Mouse (Mus musculus): ENCODE measurements around the gene Blm. TPM values are rescaled to one million over a fixed set of nuclear protein-coding genes. Genes with fewer than 3 reads are reported as not detected.

The Blm gene
- polyA plus RNA-seq, 1 experiment from 2014 or later, result 47.2 TPM

DNA sequence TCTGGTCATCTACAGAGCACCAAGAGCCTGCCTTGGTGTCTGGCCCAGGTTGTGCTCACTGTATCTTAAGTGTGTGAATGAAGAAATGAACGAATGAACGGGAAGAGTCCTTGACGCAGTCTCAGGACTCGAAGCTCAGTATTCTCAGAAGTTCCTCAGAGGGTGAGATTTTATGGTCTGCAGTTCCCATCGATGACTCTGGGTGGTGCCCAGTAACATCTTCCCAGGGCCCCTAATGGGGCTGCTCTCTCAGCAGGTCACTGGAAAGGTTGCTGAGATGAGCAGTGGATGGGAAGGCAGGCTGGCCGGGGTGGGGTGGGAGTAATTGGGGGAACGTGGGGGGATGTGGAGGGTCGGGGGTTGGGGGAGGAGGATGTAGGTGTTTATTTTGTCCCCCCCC is 23.2 kb upstream of the Blm start:
- Histone ChIP-seq H3K27me3 (replicated peaks) (no peaks in the 10 kb centered on the region), H3K4me2 (no peak overlapping the region), H3K4me1 (peaks cover 32% of the 10 kb centered on the region), H3K27ac (no peak overlapping the region), H3K9ac (no peak overlapping the region), H3K36me3 (no peaks in the 10 kb centered on the region), H3K9me3 (replicated peaks) (no peaks in the 10 kb centered on the region), H3K4me3 (no peak overlapping the region)
- no peak for ATAC-seq
- 47% methylated on average over 8 of the region's 8 CpGs for WGBS (ENCODE audit: insufficient replicate concordance)

- WGBS (ENCODE audit: insufficient replicate concordance), result 73% methylated on average over 4 of the region's 4 CpGs
- H3K36me3 ChIP-seq, result no peaks in the 10 kb centered on the region
- no peak overlapping the region for H3K4me3 ChIP-seq
- H3K27ac ChIP-seq, result no peak overlapping the region
- H3K27me3 ChIP-seq (replicated peaks), result 0 out of 2 replicates have a peak, but pooled peaks cover 4% of the 10 kb centered on the region
- peaks cover 32% of the 10 kb centered on the region for H3K4me1 ChIP-seq
- H3K9me3 ChIP-seq (replicated peaks), result no peaks in the 10 kb centered on the region
- no peak for ATAC-seq
- no peak overlapping the region for H3K9ac ChIP-seq
- no peak overlapping the region for H3K4me2 ChIP-seq
These were observed 22.2 kb upstream of the Blm start for GRCm38 (mm10) chr7:80557161-80557560.

- Histone ChIP-seq H3K27ac (no peak overlapping the region), H3K4me1 (peaks cover 24% of the 10 kb centered on the region), H3K4me3 (no peak overlapping the region), H3K36me3 (no peaks in the 10 kb centered on the region), H3K9me3 (replicated peaks) (no peaks in the 10 kb centered on the region), H3K27me3 (replicated peaks) (0 out of 2 replicates have a peak, but pooled peaks cover 7% of the 10 kb centered on the region), H3K9ac (no peak overlapping the region), H3K4me2 (no peak overlapping the region)
- no peak for ATAC-seq
- WGBS (ENCODE audit: insufficient replicate concordance), result 77% methylated on average over 3 of the region's 3 CpGs
These were observed 21.2 kb upstream of the Blm start for GRCm38 (mm10) chr7:80556166-80556565.

GRCm38 (mm10) chr7:80555146-80555545 is 20.2 kb upstream of the Blm start:
- no peaks in the 10 kb centered on the region for H3K36me3 ChIP-seq
- H3K27me3 ChIP-seq (replicated peaks), result 0 out of 2 replicates have a peak, but pooled peaks cover 7% of the 10 kb centered on the region
- H3K9ac ChIP-seq, result no peak overlapping the region
- H3K4me3 ChIP-seq, result no peak overlapping the region
- H3K27ac ChIP-seq, result no peak overlapping the region
- H3K9me3 ChIP-seq (replicated peaks), result no peaks in the 10 kb centered on the region
- WGBS (ENCODE audit: insufficient replicate concordance), result 59% methylated on average over 3 of the region's 3 CpGs
- no peak overlapping the region for H3K4me2 ChIP-seq
- peaks cover 17% of the 10 kb centered on the region; the same call in 1 of the 2 replicates for H3K4me1 ChIP-seq
- no peak for ATAC-seq

DNA sequence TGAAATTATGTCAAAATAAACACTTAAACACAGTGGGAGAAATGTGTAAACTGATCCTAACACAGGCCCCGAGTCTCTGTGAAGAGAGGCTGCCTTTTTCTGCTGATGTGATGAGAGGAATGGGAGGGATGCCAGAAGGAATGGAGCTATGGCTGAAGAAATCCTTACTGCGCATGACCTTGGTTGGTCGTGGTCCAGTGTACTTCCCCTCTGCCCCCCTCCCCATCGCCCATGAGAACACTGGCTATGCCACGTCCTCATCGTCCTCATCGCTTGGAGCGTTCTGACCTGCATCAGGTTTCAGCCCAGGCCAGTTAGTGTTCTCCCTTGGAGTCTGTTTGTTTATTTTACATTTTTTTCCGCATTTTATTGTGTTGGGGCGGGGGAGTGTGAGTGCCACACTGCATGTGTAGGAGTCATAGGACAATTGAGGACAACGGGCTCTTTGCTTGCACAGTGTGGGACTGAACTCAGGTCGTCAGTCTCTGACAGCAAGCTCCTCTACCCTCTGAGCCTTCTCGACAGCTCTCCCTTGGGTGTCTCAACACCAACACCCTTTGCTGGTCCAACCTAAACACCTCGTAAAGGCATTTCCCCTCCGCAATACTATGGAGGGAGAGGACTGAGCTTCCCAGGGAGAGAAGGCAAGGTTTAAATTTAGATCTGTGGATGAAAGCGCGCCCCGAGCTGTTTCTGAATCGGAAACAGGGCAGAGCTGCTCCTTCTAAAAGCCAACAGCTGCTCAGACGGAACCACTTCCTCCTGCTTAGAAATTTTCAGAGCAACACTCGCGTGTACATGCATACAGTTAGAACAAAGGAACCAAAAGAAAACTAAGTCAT is 19.5 kb upstream of the Blm start:
- Histone ChIP-seq H3K4me1 (peaks cover 17% of the 10 kb centered on the region; the same call in 1 of the 2 replicates), H3K4me3 (no peak overlapping the region), H3K4me2 (no peak overlapping the region), H3K9ac (no peak overlapping the region), H3K36me3 (no peaks in the 10 kb centered on the region), H3K27ac (0 out of 2 replicates have a peak overlapping the region, but pooled peaks have one; percentile 25), H3K9me3 (replicated peaks) (no peaks in the 10 kb centered on the region), H3K27me3 (replicated peaks) (0 out of 2 replicates have a peak, but pooled peaks cover 7% of the 10 kb centered on the region)
- 0 out of 2 replicates have a peak, but pooled peaks have one; percentile 27 for ATAC-seq
- WGBS (ENCODE audit: insufficient replicate concordance), result 70% methylated on average over 22 of the region's 22 CpGs

DNA sequence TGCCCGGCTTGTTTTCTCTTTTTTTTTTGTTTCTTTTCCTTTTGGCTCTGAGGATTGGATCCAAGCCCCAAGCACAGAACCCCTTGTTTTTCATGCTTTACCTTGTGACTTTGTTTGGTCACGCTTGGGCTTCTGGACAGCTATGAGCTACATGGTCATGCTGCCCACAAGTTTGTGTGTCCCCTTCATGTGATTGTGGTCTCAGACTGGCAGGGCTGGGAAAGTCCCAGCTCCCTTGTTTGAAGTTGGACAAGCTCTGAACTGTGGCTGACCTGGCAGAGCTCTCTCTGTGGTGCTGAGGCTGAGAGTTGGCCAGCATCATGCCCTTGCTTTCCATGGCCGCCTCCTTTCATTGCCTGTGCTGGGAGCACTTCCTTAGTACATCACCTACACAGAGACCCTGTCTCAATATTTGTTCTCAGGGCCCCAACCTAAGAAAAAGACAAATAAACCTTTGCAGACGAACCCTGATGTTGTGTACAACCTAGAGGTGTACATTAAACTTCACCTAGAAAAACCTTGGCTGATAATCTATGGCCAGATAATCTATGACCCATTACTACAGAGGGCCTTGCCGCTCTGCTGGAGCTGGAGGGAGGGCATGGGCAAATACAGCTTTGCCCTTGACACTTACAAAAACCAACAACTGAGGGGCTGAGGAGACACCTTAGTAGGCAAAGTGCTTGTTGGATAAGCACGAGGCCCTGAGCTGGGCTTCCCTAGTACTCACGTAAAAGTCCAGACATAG is 13.8 kb upstream of the Blm start:
- Histone ChIP-seq H3K9me3 (replicated peaks) (no peaks in the 10 kb centered on the region), H3K36me3 (no peaks in the 10 kb centered on the region), H3K27ac (no peak overlapping the region), H3K4me2 (no peak overlapping the region), H3K4me1 (peaks cover 16% of the 10 kb centered on the region), H3K9ac (no peak overlapping the region), H3K27me3 (replicated peaks) (0 out of 2 replicates have a peak, but pooled peaks cover 7% of the 10 kb centered on the region), H3K4me3 (no peak overlapping the region)
- WGBS (ENCODE audit: insufficient replicate concordance), result 63% methylated on average over 7 of the region's 7 CpGs
- no peak for ATAC-seq

DNA sequence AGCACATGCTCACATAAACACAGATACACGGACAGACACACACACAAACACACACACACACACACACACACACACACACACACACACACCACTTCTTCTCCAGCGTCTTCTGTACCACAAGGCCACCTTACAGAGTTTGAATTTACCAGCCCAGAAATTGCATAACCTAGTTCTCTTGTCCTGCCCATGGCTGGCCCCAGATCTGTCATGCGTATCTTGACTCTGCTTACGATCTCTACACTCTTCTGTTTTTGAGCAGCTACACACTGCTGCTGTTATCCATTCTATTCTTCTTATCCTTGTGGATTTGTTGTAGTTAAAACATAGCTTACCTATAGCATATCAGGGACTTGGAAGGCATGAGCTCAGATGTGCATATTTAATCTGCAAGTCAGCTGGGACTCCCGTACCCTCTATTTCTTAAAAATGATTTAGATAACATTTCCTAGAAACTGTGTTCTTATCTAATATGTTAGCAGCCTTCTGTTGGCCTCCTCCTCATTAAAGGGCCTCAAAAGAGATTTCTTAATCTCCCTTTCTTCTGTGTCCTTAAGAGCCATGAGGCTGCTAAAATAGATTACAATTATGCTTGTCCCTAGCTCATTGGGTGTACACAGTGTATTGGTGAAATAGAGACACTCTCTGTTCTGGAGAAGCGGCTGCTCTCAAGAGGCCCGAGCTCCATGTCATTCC is 7.4 kb upstream of the Blm start:
- ATAC-seq, result peak; percentile 97
- WGBS (ENCODE audit: insufficient replicate concordance), result 26% methylated on average over 7 of the region's 7 CpGs
- Histone ChIP-seq H3K9ac (peak overlapping the region; percentile 59), H3K4me3 (peak overlapping the region; percentile 18), H3K4me1 (peaks cover 72% of the 10 kb centered on the region), H3K27ac (peak overlapping the region; percentile 89), H3K27me3 (replicated peaks) (no peaks in the 10 kb centered on the region), H3K4me2 (peak overlapping the region; percentile 60), H3K36me3 (no peaks in the 10 kb centered on the region), H3K9me3 (replicated peaks) (no peaks in the 10 kb centered on the region)

DNA sequence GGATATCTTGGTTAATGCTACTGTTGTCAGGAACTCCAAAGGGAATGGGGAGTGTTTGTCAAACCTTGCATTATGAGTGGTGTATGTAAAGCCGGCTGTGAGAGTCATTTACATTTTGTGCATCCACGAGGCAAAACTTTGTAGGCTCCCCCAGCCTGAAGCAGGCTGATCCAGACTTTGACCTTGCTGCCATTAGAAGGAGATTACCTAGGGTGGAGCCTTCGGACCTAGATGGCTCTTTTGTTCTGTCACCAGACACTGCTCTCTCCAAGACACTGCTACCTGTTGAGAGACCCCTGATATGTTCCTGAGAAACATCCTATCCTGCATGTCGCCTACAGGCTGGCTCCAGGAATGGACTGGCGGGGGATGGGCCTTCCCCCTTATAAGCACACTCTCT is 4.7 kb upstream of the Blm start:
- H3K9ac ChIP-seq, result no peak overlapping the region
- no peak overlapping the region for H3K4me3 ChIP-seq
- no peak for ATAC-seq
- no peaks in the 10 kb centered on the region for H3K36me3 ChIP-seq
- H3K27ac ChIP-seq, result no peak overlapping the region
- no peaks in the 10 kb centered on the region for H3K27me3 ChIP-seq (replicated peaks)
- H3K4me1 ChIP-seq, result peaks cover 79% of the 10 kb centered on the region
- no peak overlapping the region for H3K4me2 ChIP-seq
- 69% methylated on average over 5 of the region's 5 CpGs for WGBS (ENCODE audit: insufficient replicate concordance)
- no peaks in the 10 kb centered on the region for H3K9me3 ChIP-seq (replicated peaks)

GRCm38 (mm10) chr7:80534291-80535008 is 469 bp downstream of the Blm start:
- peak; percentile 82 for ATAC-seq
- Histone ChIP-seq H3K4me1 (peaks cover 76% of the 10 kb centered on the region), H3K36me3 (peaks cover 12% of the 10 kb centered on the region; the same call in 1 of the 2 replicates), H3K4me2 (peak overlapping the region; percentile 78), H3K27me3 (replicated peaks) (no peaks in the 10 kb centered on the region), H3K9ac (peak overlapping the region; percentile 90), H3K4me3 (peak overlapping the region; percentile 81), H3K27ac (peak overlapping the region; percentile 97), H3K9me3 (replicated peaks) (no peaks in the 10 kb centered on the region)
- under 1% methylated on average over 32 of the region's 32 CpGs for WGBS (ENCODE audit: insufficient replicate concordance)

DNA sequence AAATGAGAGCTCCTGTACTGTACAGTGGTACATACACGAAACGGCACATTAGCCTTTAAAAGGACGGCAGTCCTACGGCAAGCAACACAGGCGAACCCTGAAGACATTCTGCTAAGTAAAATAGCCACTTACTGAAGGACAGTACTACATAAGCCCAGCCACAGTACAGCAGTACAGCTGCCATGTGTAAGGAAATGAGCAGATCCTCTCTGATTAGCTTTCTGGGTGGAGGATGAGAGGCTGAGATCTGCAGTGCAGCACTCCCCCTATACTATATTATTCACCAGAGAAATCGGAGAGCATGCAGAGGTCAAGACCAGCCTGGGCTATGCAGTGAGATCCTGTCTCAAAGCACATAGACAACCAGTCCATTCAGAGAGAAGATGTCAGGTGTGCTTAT is 3.8 kb downstream of the Blm start:
- H3K27ac ChIP-seq, result peak overlapping the region; percentile 67; the same call in 1 of the 2 replicates

DNA sequence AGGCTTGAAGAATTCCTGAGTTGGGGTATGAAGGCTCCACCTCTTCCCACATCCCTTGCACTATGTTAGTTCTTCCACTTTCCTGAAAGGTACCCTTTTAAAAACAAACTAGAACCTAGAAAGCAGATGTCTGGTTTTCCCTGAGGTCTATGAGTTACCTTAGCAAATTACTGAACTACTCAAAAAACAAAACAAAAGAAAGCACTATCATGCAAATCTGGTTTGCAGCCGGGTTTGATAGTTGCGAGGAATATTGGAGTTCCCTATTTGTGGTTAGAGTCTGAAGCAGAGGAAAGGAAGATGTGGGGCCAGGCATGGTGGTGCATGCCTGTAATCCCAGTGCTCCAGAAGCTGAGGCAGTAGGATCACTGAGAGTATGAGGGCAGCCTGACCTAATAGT is 4.3 kb downstream of the Blm start:
- Histone ChIP-seq H3K4me1 (peaks cover 70% of the 10 kb centered on the region), H3K36me3 (peaks cover 31% of the 10 kb centered on the region), H3K27ac (peak overlapping the region; percentile 67; the same call in 1 of the 2 replicates), H3K27me3 (replicated peaks) (no peaks in the 10 kb centered on the region), H3K9me3 (replicated peaks) (no peaks in the 10 kb centered on the region), H3K4me3 (no peak overlapping the region), H3K9ac (peak overlapping the region; percentile 27; the same call in 1 of the 2 replicates), H3K4me2 (peak overlapping the region; percentile 78)
- 48% methylated on average over 2 of the region's 2 CpGs for WGBS (ENCODE audit: insufficient replicate concordance)
- ATAC-seq, result no peak

More for the DNA sequence above, 3.8 kb downstream of the Blm start:
- no peak overlapping the region for H3K4me3 ChIP-seq
- no peak for ATAC-seq
- no peaks in the 10 kb centered on the region for H3K9me3 ChIP-seq (replicated peaks)
- peak overlapping the region; percentile 78 for H3K4me2 ChIP-seq
- H3K9ac ChIP-seq, result peak overlapping the region; percentile 27
- peaks cover 70% of the 10 kb centered on the region for H3K4me1 ChIP-seq
- WGBS (ENCODE audit: insufficient replicate concordance), result 58% methylated on average over 6 of the region's 6 CpGs
- no peaks in the 10 kb centered on the region for H3K27me3 ChIP-seq (replicated peaks)
- peaks cover 31% of the 10 kb centered on the region for H3K36me3 ChIP-seq

Measured in liver, embryonic 12.5 days (tissue).